Mouse (Mus musculus): ENCODE results near the gene Nt5dc1.
A peak's percentile ranks its signal among the peaks of the same experiment; 100 is the strongest.
"Not testable (repeated sequence)": the region's sequence is repeated elsewhere in the genome, so short reads cannot be mapped to it uniquely, and the experiment has no call there.

The Nt5dc1 gene

DNA sequence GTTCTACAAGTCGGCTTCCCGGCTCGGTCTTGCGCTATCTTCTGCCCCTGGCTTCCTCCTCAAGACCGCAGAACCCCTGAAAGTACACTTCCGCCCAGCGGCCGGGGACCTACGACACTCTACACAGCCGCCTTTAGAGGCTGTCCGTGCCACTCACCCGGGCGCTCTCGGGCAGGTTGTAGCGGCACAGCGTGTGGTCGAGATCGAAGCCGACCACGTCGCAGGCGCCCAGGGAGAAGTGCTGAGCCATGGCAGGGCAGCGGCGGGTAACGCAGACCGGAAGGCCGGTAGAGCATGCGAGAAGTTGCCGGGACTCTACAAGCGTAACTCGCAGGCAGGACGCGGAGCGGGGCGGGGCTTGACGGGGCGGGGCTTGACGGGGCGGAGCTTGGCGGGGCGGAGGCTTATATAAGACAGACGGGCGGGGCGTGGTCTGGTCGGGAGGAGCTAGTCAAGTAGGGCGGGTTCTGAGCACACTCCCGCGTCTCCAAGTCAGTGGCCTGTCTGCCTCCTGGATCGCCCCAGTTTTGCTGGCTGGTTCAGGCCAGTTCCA, at the start of gene Nt5dc1:
Gene Nt5dc1, minus strand, starts transcription at position 349 of the 553 bp plus-strand sequence.
- DNase-seq = peak; percentile 94

DNA sequence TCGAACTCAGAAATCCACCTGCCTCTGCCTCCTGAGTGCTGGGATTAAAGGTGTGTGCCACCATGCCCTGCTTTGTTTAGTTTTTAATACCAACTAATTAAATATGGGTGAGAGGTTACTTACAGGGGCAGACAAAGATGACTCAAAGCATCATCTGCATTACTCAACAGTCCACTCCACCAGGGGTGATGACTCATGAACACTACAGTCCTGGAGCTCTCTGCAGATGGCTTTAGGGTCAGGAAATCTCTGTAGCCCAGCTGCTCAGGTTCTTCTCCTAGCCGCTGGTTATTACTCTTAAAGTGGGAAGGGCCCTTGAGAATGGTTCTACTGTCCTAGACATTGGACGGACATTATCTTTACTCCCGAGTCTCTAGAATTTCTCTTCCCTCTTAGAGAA, 46.0 kb upstream of the Nt5dc1 start:
- no peak for DNase-seq

DNA sequence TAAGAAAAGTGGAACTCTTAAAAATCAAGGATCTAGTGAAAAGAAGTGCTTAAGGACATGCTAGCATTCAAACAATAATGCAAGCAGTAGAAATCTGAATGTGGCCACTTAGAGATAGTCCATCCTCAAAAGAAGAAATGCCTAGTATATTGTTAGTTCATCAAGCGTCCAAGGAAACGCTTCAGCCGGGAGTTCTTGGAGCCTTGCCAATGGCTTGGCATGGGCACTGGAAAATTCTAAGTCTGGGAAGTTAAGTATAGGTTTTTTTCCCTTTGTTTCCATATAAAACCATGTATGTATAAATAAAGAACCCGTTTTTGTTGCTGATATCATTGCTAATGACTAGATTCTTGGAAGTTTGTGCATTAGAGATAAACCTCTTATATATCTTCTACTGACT, 43.1 kb upstream of the Nt5dc1 start:
- DNase-seq = no peak

DNA sequence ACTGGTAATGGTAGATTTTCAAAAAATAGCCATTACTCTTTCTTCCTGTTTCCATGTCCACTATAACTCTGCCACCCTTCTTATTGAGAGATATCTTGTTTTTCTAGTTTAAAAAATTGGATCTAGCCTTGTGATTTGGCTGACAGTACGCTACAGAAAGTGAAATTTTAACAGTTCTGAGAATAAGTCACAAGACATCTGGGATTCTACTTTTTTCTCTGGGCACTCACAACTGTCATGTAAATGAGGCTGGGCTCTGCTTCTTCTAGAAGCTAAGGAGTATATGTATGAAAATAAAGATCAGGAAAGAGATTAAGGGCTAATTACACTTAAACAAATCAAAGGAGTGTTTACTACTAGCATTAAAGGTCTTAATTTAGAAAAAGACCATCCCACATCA, 31.1 kb upstream of the Nt5dc1 start:
- no peak for DNase-seq

DNA sequence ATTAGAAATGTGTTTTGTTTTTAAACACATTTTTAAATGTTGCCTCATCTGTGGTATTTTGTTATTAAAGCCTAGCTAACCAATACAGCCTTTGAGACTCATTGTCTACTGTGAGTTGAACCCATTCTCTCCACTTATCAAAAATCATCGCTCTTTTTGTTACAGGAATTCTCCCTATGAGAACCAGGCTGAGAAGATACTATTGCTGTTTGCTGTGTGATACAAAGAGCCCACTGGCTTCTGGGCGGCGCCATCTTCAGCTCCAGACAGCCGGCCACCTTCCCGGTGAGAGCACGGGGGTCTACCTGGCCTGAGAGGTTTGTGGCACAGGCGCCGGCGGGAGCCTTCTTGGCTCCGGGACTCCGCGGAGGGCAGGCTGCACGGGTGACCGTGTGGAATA, 15.8 kb upstream of the Nt5dc1 start:
- not testable (repeated sequence) for DNase-seq

DNA sequence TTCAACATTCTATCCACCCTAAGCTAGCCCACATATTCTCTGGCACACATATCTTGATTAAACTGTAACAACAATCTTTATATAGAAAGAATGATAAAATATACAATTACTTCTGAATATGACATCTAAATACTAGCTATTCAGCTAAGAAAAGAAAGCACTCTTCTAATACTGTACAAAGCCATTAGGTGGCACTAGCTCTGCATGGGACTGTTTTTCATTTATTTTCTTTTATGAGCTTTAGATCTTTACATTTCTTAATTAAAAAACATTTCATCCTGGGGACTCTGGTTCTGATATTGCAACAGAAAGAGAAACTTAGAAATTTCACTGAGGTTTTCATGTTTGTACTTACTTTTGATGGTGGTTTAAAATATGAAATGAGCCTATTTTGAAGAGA, 13.4 kb upstream of the Nt5dc1 start:
- no peak for DNase-seq

DNA sequence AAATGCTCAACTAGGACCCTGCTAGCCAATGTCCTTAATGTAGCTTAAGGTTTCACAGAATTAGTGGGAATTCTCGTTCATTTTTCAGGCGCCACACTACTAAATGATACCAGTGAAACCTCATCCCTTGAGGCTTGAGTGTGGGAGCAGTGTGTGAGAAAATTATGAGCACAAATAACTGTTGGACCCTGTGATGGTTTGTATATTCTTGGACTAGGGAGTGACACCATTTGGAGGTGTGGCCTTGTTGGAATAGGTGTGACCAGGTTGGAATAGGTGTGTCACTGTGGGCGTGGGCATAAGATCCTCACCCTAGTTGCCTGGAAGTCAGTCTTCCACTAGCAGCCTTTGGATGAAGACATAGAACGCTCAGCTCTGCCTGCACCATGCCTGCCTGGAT, 442 bp upstream of the Nt5dc1 start:
- not testable (repeated sequence) for DNase-seq

DNA sequence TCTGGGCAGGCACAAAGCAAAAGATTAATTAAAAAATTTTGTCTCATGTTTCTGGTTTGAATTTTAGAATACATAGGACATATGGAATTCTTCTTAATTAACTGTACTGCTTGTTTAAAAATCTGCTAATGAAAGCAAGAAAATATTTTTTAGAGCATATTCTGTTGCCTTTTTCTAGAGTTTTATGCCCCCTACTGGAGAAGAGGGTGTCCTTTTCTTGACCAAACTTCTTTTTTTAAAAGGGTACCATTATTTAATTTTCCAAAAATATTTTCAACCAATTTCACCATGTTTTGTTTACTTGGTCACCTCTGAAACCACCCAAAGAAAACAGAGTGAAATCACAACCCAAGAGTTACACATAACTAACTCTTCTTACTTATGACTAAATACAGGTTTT, 19.1 kb downstream of the Nt5dc1 start:
- DNase-seq = no peak

DNA sequence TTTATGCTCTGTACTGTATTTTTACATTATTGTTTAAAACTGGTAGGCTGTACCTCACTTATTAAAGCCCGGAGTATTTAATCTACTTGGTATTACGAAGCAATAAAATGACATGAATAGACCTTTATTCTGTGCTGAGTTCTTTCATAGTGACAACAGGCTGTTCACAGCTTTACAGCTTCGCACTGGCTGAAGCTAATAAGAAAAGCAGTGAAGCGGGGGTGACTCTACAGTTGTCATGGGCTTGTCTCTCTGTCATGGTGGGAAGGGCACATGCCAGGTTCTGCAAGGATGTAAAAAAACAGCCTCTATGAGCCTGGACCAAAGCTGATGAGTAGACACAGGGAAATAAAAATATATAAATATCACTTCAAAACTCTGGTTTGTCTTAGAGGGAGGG, 21.4 kb downstream of the Nt5dc1 start:
- no peak for DNase-seq

DNA sequence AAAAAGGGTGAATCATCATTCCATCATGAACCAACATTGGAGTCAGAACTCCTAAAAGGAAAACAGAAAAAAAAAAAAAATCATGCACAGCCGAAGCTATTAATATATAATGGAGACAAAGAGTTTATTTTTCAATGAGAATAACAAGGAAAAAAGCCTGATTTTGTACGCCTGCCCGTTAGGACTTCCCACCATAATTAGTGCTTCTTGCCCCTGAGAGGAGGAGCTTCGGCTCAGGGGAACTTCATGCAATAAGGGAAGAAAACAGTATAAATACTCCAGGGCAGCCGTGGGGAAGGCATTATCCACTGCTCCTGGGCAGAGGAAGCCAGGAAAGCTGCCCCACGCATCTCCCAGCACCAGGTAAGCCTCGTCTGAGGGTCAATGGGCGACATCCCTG, 28.7 kb downstream of the Nt5dc1 start, which contains the start of gene Col10a1:
Gene Col10a1, plus strand, starts transcription at position 301 of the 400 bp plus-strand sequence.
- DNase-seq = no peak

DNA sequence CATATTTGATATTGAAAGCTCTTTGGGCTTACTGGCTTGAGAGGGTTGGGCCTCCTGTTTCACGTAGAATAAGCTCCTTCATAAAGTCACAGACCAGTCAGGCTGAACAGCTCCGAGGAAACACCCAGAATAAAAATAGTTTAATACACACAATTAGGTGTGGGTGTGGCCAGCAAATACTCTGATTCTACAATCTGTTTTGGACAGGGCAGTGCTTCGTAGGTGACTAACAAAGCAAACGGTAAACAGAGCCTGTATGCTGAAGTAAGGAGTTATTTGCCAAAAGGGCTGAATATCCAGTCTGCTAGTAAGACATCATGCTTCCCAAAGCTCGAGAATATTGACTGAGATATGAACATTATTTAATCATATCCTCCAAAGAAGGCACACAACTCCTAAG, 32.7 kb downstream of the Nt5dc1 start:
- no peak for DNase-seq

DNA sequence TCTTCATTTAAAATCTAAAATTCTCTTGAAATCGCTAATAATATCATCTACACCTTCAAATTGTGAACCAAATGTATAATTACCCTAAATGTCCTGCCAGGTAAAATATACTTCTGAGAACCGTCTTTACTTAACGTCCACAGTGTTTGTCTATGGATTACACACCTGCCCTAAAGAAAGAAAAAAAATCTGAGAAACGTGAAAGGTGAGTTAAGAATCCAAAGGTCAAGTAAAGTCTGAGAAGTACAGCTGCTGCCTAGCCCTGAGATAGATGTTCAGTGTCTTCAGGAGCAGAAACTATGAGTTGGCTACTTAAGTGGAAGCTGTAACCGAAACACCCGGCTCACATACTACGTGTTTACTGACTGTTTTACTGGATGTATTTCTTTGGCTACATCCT, 45.0 kb downstream of the Nt5dc1 start:
- DNase-seq = no peak

DNA sequence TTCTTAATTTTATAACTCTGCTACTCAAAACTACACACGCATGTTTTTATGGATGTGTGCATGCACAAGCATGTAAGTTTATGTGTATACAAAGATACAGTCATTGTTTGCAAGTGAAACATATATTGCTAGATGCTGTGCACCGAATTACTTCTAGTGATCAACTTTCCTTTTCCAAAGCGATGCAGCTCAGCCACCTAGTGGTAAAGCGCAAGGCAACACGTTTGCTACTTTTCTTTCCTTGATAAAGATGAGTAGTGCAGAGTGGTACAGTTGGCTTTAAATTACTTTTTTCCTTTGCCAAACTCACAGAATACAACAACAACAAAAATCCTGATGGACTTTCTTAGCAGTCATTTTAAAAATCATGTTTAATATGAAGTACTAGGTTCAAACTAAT, 50.2 kb downstream of the Nt5dc1 start:
- peak; percentile 9 for DNase-seq

DNA sequence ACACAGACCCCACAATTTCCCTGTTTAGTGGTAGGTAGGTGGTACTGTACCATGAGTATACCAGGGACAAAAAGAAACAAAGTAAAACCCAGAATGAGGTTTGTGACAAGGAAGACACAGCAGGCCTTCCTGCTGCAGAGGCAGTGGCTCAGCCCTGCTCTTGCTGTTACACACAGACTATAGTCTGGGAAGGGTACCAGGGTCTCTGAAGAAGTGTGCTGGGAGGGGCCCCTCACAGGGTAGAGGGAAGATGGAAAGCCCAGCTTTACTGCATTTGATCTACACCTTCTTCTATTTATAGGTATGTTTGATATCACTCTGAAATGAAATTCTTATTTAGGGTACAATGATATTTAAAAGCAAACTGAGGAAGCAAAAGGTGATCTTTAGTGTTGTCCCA, 54.6 kb downstream of the Nt5dc1 start:
- DNase-seq = no peak

DNA sequence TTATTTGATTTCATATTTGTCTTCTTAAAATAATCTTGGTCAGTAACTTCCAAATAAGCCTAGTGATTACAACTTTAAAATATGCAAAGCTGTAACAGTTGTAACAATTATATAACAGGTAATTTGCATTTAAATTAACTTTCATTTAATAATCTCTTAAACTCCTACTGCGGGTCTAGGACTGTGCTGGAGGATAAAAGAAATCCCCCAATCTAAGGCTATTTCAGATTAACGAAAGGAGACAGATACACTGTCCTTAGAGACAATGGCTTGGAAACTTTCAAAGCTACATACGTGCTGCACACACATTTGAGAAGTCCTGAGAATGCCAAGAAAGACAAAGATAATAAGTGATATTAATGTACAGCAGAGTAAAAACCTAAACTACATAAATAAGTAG, 60.1 kb downstream of the Nt5dc1 start:
- no peak for DNase-seq

DNA sequence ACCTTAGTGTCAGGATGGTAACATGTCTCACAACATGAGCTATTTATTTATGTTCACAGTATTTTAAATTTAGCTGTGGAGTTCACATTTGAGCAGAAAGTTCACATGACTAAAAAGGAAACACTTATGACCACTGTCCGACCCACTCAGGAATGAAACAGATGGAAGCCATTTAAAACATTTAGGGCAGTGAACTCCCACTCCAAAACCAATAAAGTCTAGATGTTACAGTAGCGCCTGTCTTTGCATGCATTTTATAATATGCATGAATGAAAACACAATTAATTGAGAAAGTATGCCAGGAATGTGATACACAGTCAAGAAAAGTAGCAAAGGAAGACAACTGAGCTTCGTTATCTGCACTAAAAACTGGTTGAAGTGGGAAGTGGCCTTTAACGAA, 66.2 kb downstream of the Nt5dc1 start:
- DNase-seq = no peak

DNA sequence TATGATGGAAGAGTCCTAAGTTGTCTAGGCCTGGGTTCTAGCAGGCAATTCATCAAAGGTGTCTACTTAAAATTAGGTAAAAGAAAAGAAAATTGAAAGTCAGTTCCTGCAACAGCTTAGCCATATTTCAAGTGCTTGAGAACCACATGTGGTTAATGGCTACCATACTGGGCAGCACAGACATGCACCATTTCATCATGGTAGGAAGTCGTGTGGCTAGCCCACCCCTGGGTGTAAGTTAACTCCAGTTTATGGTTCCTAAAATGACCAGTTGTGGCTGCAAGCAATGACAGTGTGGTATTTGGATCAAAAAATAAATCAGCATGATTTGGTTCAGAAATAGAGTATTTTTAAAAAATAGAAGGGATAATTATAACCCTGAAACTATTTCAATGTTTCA, 76.5 kb downstream of the Nt5dc1 start:
- DNase-seq = no peak

DNA sequence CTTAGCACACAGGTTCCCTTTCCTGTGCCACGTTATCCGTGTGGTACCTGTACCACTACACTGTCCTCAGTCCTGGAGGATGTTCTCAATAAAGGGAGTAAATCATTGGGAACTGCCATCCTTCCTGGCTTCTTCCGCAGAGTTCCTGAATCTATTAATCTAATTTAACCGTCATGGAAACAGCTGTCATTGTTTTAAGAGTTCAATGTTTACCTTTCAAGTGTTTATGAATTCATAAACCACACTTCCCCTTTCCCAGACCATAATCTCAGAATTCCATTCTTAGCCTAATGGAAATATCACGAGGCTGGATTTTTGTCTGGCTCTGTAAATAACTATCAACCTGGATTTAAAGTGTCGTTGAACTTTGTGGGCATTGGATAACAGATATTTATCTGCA, 77.3 kb downstream of the Nt5dc1 start:
- DNase-seq = no peak

DNA sequence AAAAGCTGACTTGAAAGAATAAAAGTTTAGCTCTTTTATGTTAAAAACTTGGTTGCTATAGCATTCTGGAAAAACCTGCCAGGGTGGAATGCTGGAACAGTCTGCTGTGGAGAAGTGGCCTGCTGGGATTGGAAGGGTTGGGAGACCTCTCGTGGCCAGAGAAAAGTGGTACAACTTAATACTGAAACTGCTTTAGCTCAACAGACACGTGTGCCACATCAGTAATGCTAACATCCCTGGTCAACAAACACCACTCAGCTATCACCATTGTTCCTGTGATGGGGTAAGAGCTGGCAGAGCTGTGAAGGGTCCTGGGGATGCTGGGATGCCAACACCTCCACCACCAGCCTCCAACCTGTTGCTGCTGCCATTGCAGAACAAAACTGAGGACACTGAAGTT, 90.0 kb downstream of the Nt5dc1 start:
- peak; percentile 47 for DNase-seq

DNA sequence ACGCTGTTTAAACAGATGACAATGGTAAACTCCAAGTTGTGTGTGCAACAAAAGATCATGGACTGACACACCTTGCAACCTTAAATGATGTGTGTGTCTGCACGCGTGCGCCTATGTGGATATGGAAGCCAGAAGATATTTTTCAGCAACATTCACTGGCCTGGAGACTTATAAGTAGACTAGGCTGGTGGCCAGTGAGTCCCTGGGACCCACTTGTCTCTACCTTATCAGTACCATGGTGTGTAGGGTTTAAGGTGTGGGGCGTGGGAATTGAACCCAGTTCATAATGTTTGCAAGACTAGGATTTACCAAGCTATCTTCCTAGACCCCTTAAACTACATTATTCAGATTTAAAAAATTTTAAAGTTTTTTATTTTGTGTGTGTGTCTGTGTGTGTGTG, 91.2 kb downstream of the Nt5dc1 start:
- DNase-seq = no peak

DNA sequence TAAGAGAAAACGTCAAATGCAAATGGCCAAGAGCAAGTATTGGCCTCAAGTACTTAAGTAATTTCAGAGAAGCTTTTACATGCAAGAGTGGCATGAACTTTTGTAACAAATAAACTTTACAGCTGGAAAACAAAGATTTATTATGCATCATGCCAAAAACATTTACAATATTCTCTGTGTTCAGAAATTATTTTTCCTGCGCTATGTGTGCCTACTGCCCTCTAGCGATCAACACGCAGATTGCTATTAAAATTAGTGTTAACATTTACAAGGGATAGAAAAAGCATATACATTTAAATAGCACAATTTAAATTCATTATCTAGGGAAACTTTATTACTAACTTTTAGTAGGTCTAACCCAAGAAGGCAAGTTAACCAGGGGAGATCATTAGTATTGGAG, 91.7 kb downstream of the Nt5dc1 start:
- no peak for DNase-seq

DNA sequence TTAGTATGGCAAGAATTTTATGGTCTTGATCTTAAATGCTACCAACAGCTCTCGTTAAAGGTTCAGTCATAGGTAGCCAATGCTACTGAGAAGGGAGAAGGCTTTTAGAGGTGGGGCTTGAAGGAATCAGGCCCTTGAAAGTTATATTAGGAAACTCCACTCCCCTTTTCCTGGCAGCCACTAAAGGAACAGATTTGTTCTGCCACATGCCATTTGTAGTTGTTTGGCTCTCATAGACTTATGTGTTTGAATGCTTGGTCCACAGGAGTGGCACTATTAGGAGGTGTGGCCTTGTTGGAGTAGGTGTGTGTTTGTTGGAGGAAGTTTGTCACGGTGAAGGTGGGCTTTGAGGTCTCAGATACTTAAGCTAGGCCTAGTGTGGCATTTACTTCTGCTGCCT, 97.5 kb downstream of the Nt5dc1 start:
- DNase-seq = no peak

DNA sequence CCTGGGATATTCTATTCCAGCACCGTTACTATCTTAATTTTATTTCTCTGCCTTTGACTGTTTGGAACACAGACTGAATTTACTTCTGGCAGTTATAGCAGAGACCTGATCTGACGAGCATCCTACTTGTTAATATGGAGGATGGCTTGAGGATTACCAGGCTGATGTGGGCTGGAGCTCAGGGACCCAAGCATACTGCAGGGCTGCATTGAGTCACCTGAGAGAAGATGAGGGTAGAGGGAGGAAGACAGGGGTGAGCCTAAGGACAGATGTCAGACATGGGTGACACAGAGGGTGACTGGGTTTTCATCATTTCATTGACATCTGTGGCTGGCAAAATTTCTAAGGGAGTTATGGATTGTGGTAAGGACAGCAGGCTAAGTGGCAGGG, 101.1 kb downstream of the Nt5dc1 start:
- no peak for DNase-seq

DNA sequence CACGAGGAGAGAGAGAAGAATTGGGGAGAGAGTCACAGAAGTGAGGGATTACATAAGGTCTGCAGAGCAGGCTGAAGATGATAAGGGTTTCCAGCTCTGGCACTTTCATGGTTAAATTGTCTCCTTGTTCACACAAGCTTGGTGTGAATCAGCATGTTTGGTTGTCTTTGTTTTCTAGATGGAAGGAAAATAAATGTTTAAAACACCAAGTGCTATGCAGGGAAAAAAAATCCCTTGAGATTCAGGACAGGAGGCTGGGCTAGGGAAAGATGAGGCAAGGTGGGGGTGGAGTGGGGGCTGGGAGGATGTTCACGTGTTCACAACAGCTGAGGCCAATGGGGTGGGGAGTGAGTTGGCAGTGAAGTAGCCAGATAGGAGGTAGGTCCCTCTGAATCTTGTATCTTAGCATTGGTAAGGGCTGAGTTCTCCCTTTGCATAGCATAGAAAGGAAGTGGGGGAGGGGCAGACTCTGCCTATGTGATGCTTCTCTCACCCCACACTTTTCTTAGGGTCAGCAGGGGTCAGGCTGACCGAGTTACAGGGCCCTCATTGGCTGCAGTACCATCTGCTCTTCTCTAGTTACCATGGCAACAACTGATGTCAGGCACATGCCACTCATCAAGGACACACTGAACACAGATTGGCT, 101.7 kb downstream of the Nt5dc1 start:
- peak; percentile 58 for DNase-seq

DNA sequence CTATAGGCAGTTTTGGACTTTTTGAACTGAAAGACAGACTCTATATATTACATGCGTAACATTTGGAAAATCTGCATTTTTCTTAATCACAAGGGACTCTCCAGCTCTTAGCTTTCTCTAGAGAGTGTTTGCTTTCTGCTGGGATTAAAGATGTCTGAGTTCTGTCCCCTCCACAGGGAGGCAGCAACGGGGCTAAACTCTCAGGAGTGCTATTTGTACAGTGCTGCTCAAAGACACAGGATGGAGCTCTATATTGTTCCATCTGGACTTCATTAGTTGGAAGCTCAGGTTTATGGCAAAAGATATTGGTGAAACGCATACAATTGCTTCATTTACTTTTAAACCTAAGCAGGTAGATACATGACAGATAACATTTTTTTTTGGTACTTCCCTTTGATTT, 105.8 kb downstream of the Nt5dc1 start:
- no peak for DNase-seq

All from right cerebral cortex, postnatal 14 days (tissue).